Mouse (Mus musculus) small intestine, adult 2 months (tissue): ENCODE results near the gene Zfp760. TPM values are rescaled to one million over a fixed set of nuclear protein-coding genes. Genes with fewer than 3 reads are reported as not detected.
"Not testable (repeated sequence)": the region's sequence is repeated elsewhere in the genome, so short reads cannot be mapped to it uniquely, and the experiment has no call there.

ENCODE experiments used
- H3K27ac ChIP-seq: fragments of 200-500 bp; 2 replicates; pipeline ENCODE4 v1.5.1; 2012; ENCODE audit warnings: low read depth, low read length, control low read depth, inconsistent platforms; ENCODE audit not compliant: insufficient read depth
- H3K27me3 ChIP-seq: fragments of 200-500 bp; 2 replicates; pipeline ENCODE4 v1.6.1; 2012; ENCODE audit warnings: mild to moderate bottlenecking, moderate library complexity, low read length, inconsistent platforms; ENCODE audit not compliant: control insufficient read depth, insufficient read depth
- H3K36me3 ChIP-seq: fragments of 200-500 bp; 2 replicates; pipeline ENCODE4 v1.6.1; 2012; ENCODE audit warnings: mild to moderate bottlenecking, low read length, control low read depth, inconsistent platforms; ENCODE audit not compliant: control insufficient read depth, insufficient read depth
- H3K4me1 ChIP-seq: fragments of 200-500 bp; 2 replicates; pipeline ENCODE4 v1.6.1; 2012; ENCODE audit warnings: low read length, inconsistent platforms, mixed read lengths; ENCODE audit not compliant: control insufficient read depth, insufficient read depth, insufficient read length
- H3K4me3 ChIP-seq: fragments of 200-500 bp; 2 replicates; pipeline ENCODE4 v1.5.1; 2012; ENCODE audit warnings: low read depth, mild to moderate bottlenecking, control low read depth, inconsistent platforms, low read length, moderate library complexity
- CTCF ChIP-seq: fragments of 200-500 bp; IDR thresholded peaks from 2 replicates; pipeline ENCODE4 v1.5.1; 2012; ENCODE audit warnings: low read depth, mild to moderate bottlenecking, control low read depth, inconsistent platforms, low read length, moderate library complexity, mixed read lengths; ENCODE audit not compliant: insufficient replicate concordance, insufficient read length; ENCODE audit errors: extremely low read depth
- POLR2A ChIP-seq: fragments of 200-500 bp; IDR thresholded peaks from 2 replicates; pipeline ENCODE4 v1.6.1; 2012; ENCODE audit warnings: low read depth, mild to moderate bottlenecking, control low read depth, inconsistent platforms, low read length, moderate library complexity
- WGBS: fragments of 180-500 bp; shearing (Covaris S2); methylation state at CpG from one replicate; pipeline ENCODE4 v1.1.7; 2018; 5-methylcytosine and 5-hydroxymethylcytosine counted together
- polyA plus RNA-seq: library from polyadenylated mRNA; depleted of rRNA; stranded (reverse); fragments of >200 nt; gene quantifications from 2 replicates; pipeline ENCODE4 v1.2.3, GENCODE M21; 2012

Gene Zfp760
- polyA plus RNA-seq, 1 experiment: 0.20 TPM

DNA sequence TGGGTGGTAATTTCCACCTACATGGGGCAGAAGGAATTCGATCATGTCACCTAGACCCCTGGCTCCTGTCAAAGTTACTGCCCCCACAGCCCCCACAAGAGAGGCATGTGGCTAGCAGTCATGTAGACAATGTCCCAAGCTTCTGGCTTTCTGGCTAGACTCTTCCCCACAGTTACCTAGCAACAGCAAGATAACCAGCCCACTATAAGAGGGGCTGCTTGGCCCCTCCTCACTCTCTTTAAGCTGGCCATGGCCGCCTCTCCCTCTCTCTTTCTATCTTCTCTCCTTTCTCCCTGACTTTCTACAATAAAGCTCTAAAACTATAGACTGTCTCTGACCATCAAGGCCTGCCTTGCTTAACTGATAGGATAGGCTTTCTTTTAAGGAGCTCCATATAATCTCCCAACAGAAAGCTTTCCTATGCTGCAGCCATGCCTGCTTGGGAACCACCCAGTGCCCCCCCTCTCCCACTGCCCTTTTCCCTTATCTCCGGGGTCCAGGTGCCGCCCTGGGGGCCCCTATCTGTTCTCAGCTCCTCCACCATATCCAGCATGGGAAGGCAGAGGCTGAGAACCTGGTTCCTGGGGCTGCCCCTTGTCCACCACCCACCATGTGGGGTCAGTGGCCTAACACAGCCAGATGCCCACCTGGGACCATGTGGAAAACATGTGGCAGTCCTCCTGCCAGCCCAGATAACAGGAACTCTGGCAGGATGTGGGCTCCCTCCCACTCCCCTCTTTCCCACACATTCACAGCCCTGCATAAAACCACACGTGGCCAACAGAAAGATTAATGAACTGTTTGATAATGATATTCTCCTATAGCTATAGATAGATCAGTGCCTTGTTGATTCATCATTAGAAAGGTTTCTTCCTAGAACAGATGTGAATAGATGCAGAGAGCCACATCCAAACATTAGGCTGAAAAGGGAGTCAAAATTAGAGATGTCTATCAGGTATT, 5.0 kb upstream of the Zfp760 start:
- TF ChIP-seq CTCF (no peak), POLR2A (no peak)
- Histone ChIP-seq H3K4me3 (no peak overlapping the region), H3K36me3 (no peaks in the 10 kb centered on the region), H3K27ac (no peak overlapping the region), H3K27me3 (no peaks in the 10 kb centered on the region), H3K4me1 (no peaks in the 10 kb centered on the region)
- WGBS: 36% methylated on average over 5 of the region's 5 CpGs

DNA sequence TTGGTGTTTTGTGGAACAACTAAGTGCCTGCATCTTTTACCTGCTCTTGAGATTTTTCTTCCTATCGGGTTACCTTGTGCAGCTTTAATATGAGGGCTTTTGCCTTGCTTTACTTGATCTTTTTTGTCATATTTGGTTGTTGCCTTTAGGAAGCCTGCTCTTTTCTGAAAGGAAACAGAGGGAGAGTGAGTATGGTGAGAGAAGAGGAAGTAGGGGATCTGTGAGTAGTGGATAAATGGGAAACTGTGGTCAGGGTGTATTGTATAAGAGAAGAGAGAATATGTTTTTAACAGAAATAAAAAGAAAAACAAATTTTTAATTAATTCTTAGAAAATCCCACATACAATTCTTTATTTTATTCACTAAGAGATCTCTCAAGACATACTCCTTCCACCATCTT, 4.1 kb upstream of the Zfp760 start:
- WGBS: 84% methylated on average over 1 of the region's 1 CpGs
- H3K4me1 ChIP-seq: peaks cover 2% of the 10 kb centered on the region; the same call in 1 of the 2 replicates
- TF ChIP-seq POLR2A: no peak

DNA sequence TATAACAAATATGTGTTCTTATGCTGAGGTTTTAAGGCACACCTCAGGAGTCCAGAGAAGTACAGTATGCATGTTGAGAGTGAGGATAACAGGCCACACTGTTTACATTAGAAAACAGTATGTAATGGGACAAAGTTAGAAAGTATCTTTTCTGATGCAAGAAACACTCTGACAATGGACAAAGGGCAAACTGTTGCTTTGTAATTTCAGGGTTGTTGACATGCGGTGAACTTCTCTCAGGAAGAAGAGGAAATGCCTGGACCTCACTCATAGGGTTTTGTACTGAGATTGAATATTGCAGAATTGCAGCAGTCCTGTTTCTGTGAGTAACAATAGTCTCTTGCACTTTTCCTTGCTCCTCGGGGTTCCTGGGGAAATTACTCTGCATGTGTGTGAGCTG, 860 bp downstream of the Zfp760 start:
- WGBS: 14% methylated on average over 2 of the region's 2 CpGs
- TF ChIP-seq CTCF (no peak), POLR2A (no peak)
- Histone ChIP-seq H3K36me3 (peaks cover 4% of the 10 kb centered on the region), H3K27ac (no peak overlapping the region), H3K4me3 (no peak overlapping the region), H3K27me3 (no peaks in the 10 kb centered on the region), H3K4me1 (peaks cover 3% of the 10 kb centered on the region; the same call in 1 of the 2 replicates)

More for the DNA sequence above, 4.1 kb upstream of the Zfp760 start:
- H3K36me3 ChIP-seq: no peaks in the 10 kb centered on the region
- no peaks in the 10 kb centered on the region for H3K27me3 ChIP-seq
- no peak overlapping the region for H3K27ac ChIP-seq
- no peak overlapping the region for H3K4me3 ChIP-seq

DNA sequence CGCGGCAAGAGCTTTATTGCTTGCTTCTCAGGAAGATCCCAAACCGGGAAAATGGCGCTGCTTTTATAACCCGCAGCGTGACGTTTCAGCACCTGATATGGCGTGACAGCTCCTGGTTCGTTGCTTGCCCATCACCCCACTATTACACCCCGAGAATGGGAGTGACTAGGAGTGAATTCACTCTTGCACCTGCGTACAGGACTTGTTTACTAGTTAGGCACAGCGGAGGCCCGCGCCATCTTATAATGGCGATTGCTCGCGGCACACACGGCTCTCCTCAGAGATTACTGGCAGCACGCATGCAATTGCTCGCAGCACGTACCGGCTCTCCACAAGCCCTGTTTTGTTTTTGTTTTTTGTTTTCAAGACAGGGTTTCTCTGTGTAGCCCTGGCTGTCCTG, 23.0 kb downstream of the Zfp760 start, which contains the start of gene Zfp229:
TSS of gene Zfp229 (plus strand) at position 301 of the 400 bp plus-strand sequence.
- WGBS: 94% methylated on average over 15 of the region's 22 CpGs
- not testable (repeated sequence) for H3K27me3 ChIP-seq, H3K36me3 ChIP-seq, H3K4me3 ChIP-seq, H3K27ac ChIP-seq, H3K4me1 ChIP-seq

DNA sequence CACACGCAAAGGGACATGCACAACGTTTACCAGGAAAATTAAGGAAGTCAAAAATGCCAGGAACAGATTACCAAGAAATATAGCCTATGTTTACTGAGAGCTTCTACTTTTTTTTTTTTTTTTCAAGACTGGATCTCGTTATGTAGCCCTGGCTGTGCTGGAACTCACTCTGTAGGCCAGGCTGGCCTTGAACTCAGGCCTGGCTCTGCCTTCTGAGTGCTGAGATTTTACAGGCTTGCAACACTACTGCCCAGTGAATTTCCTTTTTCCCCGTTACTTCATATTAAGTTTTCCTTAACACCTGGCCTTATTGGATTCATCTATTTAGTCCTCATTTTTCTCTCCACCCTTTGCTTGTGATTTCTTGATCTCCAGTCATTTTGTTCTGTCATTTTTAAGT, 25.5 kb downstream of the Zfp760 start:
- Histone ChIP-seq H3K4me1 (no peaks in the 10 kb centered on the region), H3K27me3 (no peaks in the 10 kb centered on the region), H3K36me3 (no peaks in the 10 kb centered on the region), H3K4me3 (no peak overlapping the region), H3K27ac (0 out of 2 replicates have a peak overlapping the region, but pooled peaks have one; percentile 14)
- TF ChIP-seq POLR2A: no peak
- no peak for TF ChIP-seq CTCF
- 72% methylated on average over 4 of the region's 4 CpGs for WGBS

DNA sequence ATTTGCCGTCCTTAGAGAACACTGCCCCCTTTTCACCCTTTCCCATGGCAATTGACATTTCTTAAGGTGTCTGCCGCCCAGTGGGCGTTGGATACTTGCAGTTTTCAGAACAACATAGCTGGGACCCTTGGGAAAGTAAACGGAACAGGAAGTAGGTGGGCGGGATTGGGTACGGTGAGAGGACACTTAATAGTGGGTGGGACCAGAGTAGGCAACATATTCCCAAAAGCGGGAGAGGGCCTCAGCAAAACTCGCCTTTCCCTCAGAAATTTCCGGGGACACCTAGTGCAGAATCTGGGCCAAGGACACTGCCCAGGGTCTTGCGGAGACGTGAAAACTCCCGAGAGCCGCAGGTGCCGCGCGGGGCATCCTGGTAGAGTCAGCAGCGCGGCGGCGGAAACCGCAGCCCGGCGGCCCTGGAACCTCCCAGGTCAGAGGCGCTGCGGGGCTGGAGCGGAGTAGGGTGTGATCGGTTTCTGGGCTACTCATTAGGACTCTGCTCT, 26.0 kb downstream of the Zfp760 start:
- WGBS: under 1% methylated on average over 27 of the region's 27 CpGs
- Histone ChIP-seq H3K27ac (peak overlapping the region; percentile 30; the same call in 1 of the 2 replicates), H3K4me3 (peak overlapping the region; percentile 84), H3K36me3 (no peaks in the 10 kb centered on the region), H3K4me1 (no peaks in the 10 kb centered on the region), H3K27me3 (no peaks in the 10 kb centered on the region)
- TF ChIP-seq CTCF (no peak), POLR2A (0 out of 2 replicates have a peak, but pooled peaks have one; percentile 21)

DNA sequence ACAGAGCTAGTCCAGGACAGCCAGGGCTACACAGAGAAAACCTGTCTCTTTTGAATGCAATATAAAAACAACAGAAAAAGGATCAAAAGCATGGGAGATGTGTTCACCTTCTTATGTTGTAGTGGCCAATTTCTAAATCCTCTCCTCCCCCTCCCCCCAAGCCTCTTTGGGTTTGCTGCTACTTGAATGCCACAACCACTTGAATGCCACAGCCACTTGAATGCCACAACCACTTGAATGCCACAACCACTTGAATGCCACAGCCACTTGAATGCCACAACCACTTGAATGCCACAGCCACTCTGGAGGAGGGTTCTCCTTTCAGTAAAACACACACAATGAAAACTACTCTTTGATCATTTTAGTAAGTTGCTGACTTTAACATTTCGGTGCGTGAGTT, 45.2 kb downstream of the Zfp760 start:
- TF ChIP-seq POLR2A (no peak), CTCF (no peak)
- WGBS: 44% methylated on average over 2 of the region's 2 CpGs
- Histone ChIP-seq H3K36me3 (no peaks in the 10 kb centered on the region), H3K27me3 (no peaks in the 10 kb centered on the region), H3K27ac (no peak overlapping the region), H3K4me1 (peaks cover 2% of the 10 kb centered on the region; the same call in 1 of the 2 replicates), H3K4me3 (no peak overlapping the region)
